16 mouse cellular contexts compared by ENCODE assay signal in the genomic region with DNA sequence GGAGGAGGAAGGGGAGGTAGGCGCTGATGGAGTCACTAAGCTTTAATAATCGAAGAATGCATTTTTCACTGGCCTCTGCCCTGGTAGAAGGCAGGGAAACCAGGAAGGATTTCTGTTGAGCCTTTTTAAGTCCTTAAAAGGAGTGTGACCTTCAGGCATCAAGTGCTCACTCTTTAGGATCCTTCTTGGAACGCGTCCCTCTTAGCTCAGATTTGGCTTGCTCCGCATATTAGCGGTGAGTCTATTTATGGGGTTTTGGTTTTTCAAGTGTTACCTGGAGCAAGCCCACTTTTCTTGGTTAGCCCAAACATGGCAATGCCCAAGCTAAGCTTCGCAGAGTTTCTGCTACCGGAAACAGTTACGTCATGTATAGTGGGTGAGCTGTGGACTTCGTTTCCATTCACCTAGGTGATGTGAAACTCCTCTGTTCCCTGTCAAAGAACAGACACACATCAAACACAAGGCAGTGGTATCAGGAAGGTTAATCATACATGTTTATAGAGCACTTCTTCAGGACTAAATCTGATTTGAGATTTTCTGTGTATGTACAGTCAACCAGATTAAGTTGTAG. TPM values are rescaled to one million over a fixed set of nuclear protein-coding genes. Genes with fewer than 3 reads are reported as not detected.
DNase-seq lines count a peak whose midpoint lies in the region; ATAC-seq and TF ChIP-seq lines count a peak whose summit lies in the region.
"Had no signal": no experiment of that assay in that cellular context is flagged by ENCODE, and none has a peak within 500 bp of the region (broad histone marks: within the 10 kb centered on the region; RNA-seq: fewer than 3 reads in every experiment).

No protein-coding gene starts in this region.

- no peak for TF ChIP-seq CTCF in lung, embryonic 14.5 days (IDR thresholded peaks at IDR 0.05; ENCODE audit: low read depth)
- TF ChIP-seq CTCF in intestine, postnatal 0 days (IDR thresholded peaks at IDR 0.05; ENCODE audit: low read depth) = no peak

- DNase-seq in cerebellum, postnatal 10 days = peak; percentile 12 to 14
- no peak for DNase-seq in cerebellum, postnatal 25 days
- DNase-seq in lung, embryonic 14.5 days = peak; percentile 40
- no peak for DNase-seq in lung, adult 18-20 months
- no peak for DNase-seq in frontal cortex, adult 2 months (ENCODE audit: extremely low spot score in 1 of 2, low spot score in 1 of 2)
- DNase-seq: cerebellum, adult 11-12 months; kidney, postnatal 10 days; right cerebral cortex, postnatal 4 days; thymus, postnatal 14 days had no signal

- 74% methylated on average over 10 of the region's 10 CpGs for WGBS in lung, embryonic 14.5 days
- WGBS in heart, embryonic 11.5 days (ENCODE audit: insufficient replicate concordance) = 55% methylated on average over 10 of the region's 10 CpGs
- WGBS in intestine, postnatal 0 days = 90% methylated on average over 10 of the region's 10 CpGs

- no peaks in the 10 kb centered on the region for H3K27me3 ChIP-seq in lung, embryonic 14.5 days (ENCODE audit: insufficient read depth, low read length)
- H3K27me3 ChIP-seq in heart, embryonic 11.5 days (ENCODE audit: control insufficient read depth, insufficient read depth, low read length) = no peaks in the 10 kb centered on the region
- H3K27me3 ChIP-seq in intestine, postnatal 0 days (replicated peaks; ENCODE audit: control insufficient read depth, insufficient read depth, low read length) = no peaks in the 10 kb centered on the region
- H3K27me3 ChIP-seq: midbrain, embryonic 12.5 days had no signal

- peak overlapping the region; percentile 27; the same call in 1 of the 2 replicates for H3K4me2 ChIP-seq in lung, embryonic 14.5 days
- peak overlapping the region; percentile 47 for H3K4me2 ChIP-seq in heart, embryonic 11.5 days
- H3K4me2 ChIP-seq in intestine, postnatal 0 days (replicated peaks; ENCODE audit: low read depth) = no peak overlapping the region
- H3K4me2 ChIP-seq: midbrain, embryonic 12.5 days had no signal

- no peak overlapping the region for H3K27ac ChIP-seq in lung, embryonic 14.5 days (ENCODE audit: low read depth)
- H3K27ac ChIP-seq in heart, embryonic 11.5 days (ENCODE audit: low read depth, low read length) = peak overlapping the region; percentile 99
- H3K27ac ChIP-seq in intestine, postnatal 0 days (ENCODE audit: low read depth, low read length) = no peak overlapping the region
- H3K27ac ChIP-seq: limb, embryonic 10.5 days; liver, embryonic 14.5 days had no signal

- H3K4me3 ChIP-seq in lung, embryonic 14.5 days (ENCODE audit: low read depth, low read length) = no peak overlapping the region
- no peak overlapping the region for H3K4me3 ChIP-seq in heart, embryonic 11.5 days (ENCODE audit: low read depth, low read length)
- no peak overlapping the region for H3K4me3 ChIP-seq in intestine, postnatal 0 days (ENCODE audit: low read depth, low read length)
- H3K4me3 ChIP-seq: limb, embryonic 10.5 days; midbrain, embryonic 12.5 days had no signal

- no peaks in the 10 kb centered on the region for H3K9me3 ChIP-seq in lung, embryonic 14.5 days (ENCODE audit: low read depth, low read length)
- H3K9me3 ChIP-seq in heart, embryonic 11.5 days (replicated peaks; ENCODE audit: control insufficient read depth, low read length) = no peaks in the 10 kb centered on the region
- H3K9me3 ChIP-seq in intestine, postnatal 0 days (ENCODE audit: control insufficient read depth) = no peaks in the 10 kb centered on the region
- H3K9me3 ChIP-seq: limb, embryonic 10.5 days; midbrain, embryonic 12.5 days had no signal

- no peaks in the 10 kb centered on the region for H3K36me3 ChIP-seq in lung, embryonic 14.5 days (ENCODE audit: insufficient read depth)
- H3K36me3 ChIP-seq in heart, embryonic 11.5 days (ENCODE audit: control insufficient read depth, insufficient read depth, low read length) = no peaks in the 10 kb centered on the region
- H3K36me3 ChIP-seq in intestine, postnatal 0 days (ENCODE audit: control insufficient read depth, insufficient read depth) = no peaks in the 10 kb centered on the region
- H3K36me3 ChIP-seq: limb, embryonic 10.5 days; midbrain, embryonic 12.5 days had no signal

- H3K9ac ChIP-seq in lung, embryonic 14.5 days = no peak overlapping the region
- H3K9ac ChIP-seq in heart, embryonic 11.5 days (ENCODE audit: low read depth, low read length) = peak overlapping the region; percentile 75; the same call in 1 of the 2 replicates
- H3K9ac ChIP-seq in intestine, postnatal 0 days (ENCODE audit: low read depth, low read length) = no peak overlapping the region
- H3K9ac ChIP-seq: liver, embryonic 14.5 days; midbrain, embryonic 12.5 days had no signal

- H3K4me1 ChIP-seq in lung, embryonic 14.5 days (ENCODE audit: insufficient read depth) = peaks cover 9% of the 10 kb centered on the region; the same call in 1 of the 2 replicates
- peaks cover 5% of the 10 kb centered on the region; the same call in 1 of the 2 replicates for H3K4me1 ChIP-seq in heart, embryonic 11.5 days (ENCODE audit: control insufficient read depth, insufficient read depth, low read length)
- no peaks in the 10 kb centered on the region for H3K4me1 ChIP-seq in intestine, postnatal 0 days (replicated peaks; ENCODE audit: control insufficient read depth, insufficient read depth, low read length)

- ATAC-seq in lung, embryonic 14.5 days (ENCODE audit: insufficient read depth) = no peak
- ATAC-seq in heart, embryonic 11.5 days (replicated peaks; ENCODE audit: insufficient number of reproducible peaks, low FRiP score, low TSS enrichment) = no peak
- peak; percentile 46 for ATAC-seq in inflammation-experienced regulatory T-cells, adult 6 months
- no peak for ATAC-seq in intestine, postnatal 0 days
- ATAC-seq: Patski had no signal

RNA-seq across cellular contexts. Expression of gene Actc1, which starts 5.0 kb away (rescaled TPM):
- 106 and 243 TPM in 2 replicates for polyA plus RNA-seq in lung, embryonic 14.5 days (2014; fragmentation: Nextera tagmentation; extraction: Ambion mirVana)
- polyA plus RNA-seq in heart, embryonic 11.5 days (2014; fragmentation: Nextera tagmentation; extraction: Ambion mirVana) = 12,441 and 13,029 TPM in 2 replicates
- polyA plus RNA-seq in inflammation-experienced regulatory T-cells, adult 6 months (2017; shearing (Covaris generic)) = not detected
- polyA plus RNA-seq in intestine, postnatal 0 days (2015; fragmentation: Nextera tagmentation; extraction: Ambion mirVana) = 7.9 and 10.2 TPM in 2 replicates
- polyA plus RNA-seq in frontal cortex, adult 2 months (2012; rRNA removed) = 0.08 TPM in 1 of 2 replicates, not detected in the other
- polyA plus RNA-seq: Patski had no signal

RNA-seq across cellular contexts. Expression of gene Gjd2, which starts 44.9 kb away (rescaled TPM):
- polyA plus RNA-seq in lung, embryonic 14.5 days (2014; fragmentation: Nextera tagmentation; extraction: Ambion mirVana) = not detected in 2 replicates
- polyA plus RNA-seq in heart, embryonic 11.5 days (2014; fragmentation: Nextera tagmentation; extraction: Ambion mirVana) = not detected in 2 replicates
- polyA plus RNA-seq in inflammation-experienced regulatory T-cells, adult 6 months (2017; shearing (Covaris generic)) = not detected
- polyA plus RNA-seq in intestine, postnatal 0 days (2015; fragmentation: Nextera tagmentation; extraction: Ambion mirVana) = 0.44 and 0.51 TPM in 2 replicates
- 11.6 and 13.7 TPM in 2 replicates for polyA plus RNA-seq in frontal cortex, adult 2 months (2012; rRNA removed)
- polyA plus RNA-seq: limb, embryonic 10.5 days; liver, embryonic 14.5 days; Patski had no signal

Comparison
In these comparisons a context has a peak if more than half of its experiments do, and no peak if none do; other contexts are left out.
1. DNase-seq: peak in cerebellum, postnatal 10 days (2 of 2) and lung, embryonic 14.5 days (single experiment); none in cerebellum, postnatal 25 days (0 of 2), lung, adult 18-20 months (0 of 2) and frontal cortex, adult 2 months (0 of 2).
2. RNA of gene Actc1, which starts 5.0 kb away (polyA plus RNA-seq): 12,441 to 13,029 TPM in heart, embryonic 11.5 days; 106 to 243 TPM in lung, embryonic 14.5 days, 7.9 to 10.2 TPM in intestine, postnatal 0 days, 0.08 TPM in frontal cortex, adult 2 months and not detected in inflammation-experienced regulatory T-cells, adult 6 months; every median in the first group is over 10 times any median in the second.